Mouse (Mus musculus) limb, embryonic 13.5 days (tissue): Measurements from ENCODE around the gene Clec4f. TPM values are rescaled to one million over a fixed set of nuclear protein-coding genes. Genes with fewer than 3 reads are reported as not detected.

Source experiments
- polyA plus RNA-seq: library from polyadenylated mRNA; unstranded; fragments of >200 nt; fragmentation: Nextera tagmentation; extraction: Ambion mirVana; gene quantifications from 2 replicates; pipeline ENCODE4 v1.2.1, GENCODE M21; 2015

Clec4f gene
- polyA plus RNA-seq, 1 experiment from 2014 or later = not detected

Other genes starting within 250 kb of the Clec4f start
- gene Tet3, start 197.1 kb downstream of the Clec4f start, polyA plus RNA-seq = 51.6 and 63.1 TPM in 2 replicates
- gene Dguok, start 149.2 kb downstream of the Clec4f start, polyA plus RNA-seq = 88.4 and 89.5 TPM in 2 replicates
- 2.9 and 3.4 TPM in 2 replicates for gene Actg2, start 119.9 kb downstream of the Clec4f start, polyA plus RNA-seq
- 24.4 and 24.8 TPM in 2 replicates for gene Stambp, start 83.5 kb downstream of the Clec4f start, polyA plus RNA-seq
- gene Cd207, start 21.7 kb upstream of the Clec4f start, polyA plus RNA-seq = not detected in 2 replicates
- gene Vax2, start 55.1 kb upstream of the Clec4f start, polyA plus RNA-seq = 1.1 and 1.4 TPM in 2 replicates
- gene Atp6v1b1, start 86.8 kb upstream of the Clec4f start, polyA plus RNA-seq = not detected in 2 replicates
- gene Ankrd53, start 106.5 kb upstream of the Clec4f start, polyA plus RNA-seq = 0.20 and 0.25 TPM in 2 replicates
- gene Tex261, start 119.6 kb upstream of the Clec4f start, polyA plus RNA-seq = 96.2 and 97.8 TPM in 2 replicates
- 57.1 and 57.3 TPM in 2 replicates for gene Nagk, start 138.8 kb upstream of the Clec4f start, polyA plus RNA-seq
- 19.2 and 20.5 TPM in 2 replicates for gene Paip2b, start 175.6 kb upstream of the Clec4f start, polyA plus RNA-seq
- 64.1 and 71.7 TPM in 2 replicates for gene Zfp638, start 210.9 kb upstream of the Clec4f start, polyA plus RNA-seq